Mouse (Mus musculus): ENCODE measurements around the gene Rusc2.

- TF ChIP-seq CTCF (IDR thresholded peaks at IDR 0.05; ENCODE audit: low read depth) (no peak), EP300 (IDR thresholded peaks at IDR 0.05; ENCODE audit: low read depth) (peak; percentile 81)
Observed at GRCm38 (mm10) chr4:43394345-43394891, 12.6 kb downstream of the Rusc2 start.

Measured in liver, postnatal 0 days (tissue).